Mouse (Mus musculus): ENCODE measurements at regions not wholly inside any gene's neighbourhood (a gene's known extent, or its start where the extent isn't known, plus 50 kb on each side); places are given as distances from the start of the nearest gene placed in this dataset.

GRCm38 (mm10) chr4:97283099-97283498, 100.1 kb upstream of the Gm10192 start:
- peak in 1 of 2 experiments; percentile 26 for DNase-seq (ENCODE audit: low spot score in 2 of 2)

GRCm38 (mm10) chr4:97282643-97283042, 99.7 kb upstream of the Gm10192 start:
- intact Hi-C loops (cut with DNase I), result no loop called here
- DNase-seq (ENCODE audit: low spot score in 2 of 2), result no peak

More at GRCm38 (mm10) chr4:97283099-97283498, 100.1 kb upstream of the Gm10192 start:
- intact Hi-C loops (cut with DNase I), result no loop called here

GRCm38 (mm10) chr4:97281126-97281779, 98.3 kb upstream of the Gm10192 start:
- no peak for DNase-seq (ENCODE audit: low spot score in 2 of 2)
- intact Hi-C loops (cut with DNase I), result no loop called here

- intact Hi-C loops (cut with DNase I), result no loop called here
- DNase-seq (ENCODE audit: low spot score in 2 of 2), result no peak
Measured at GRCm38 (mm10) chr4:97280712-97281111, 97.7 kb upstream of the Gm10192 start.

GRCm38 (mm10) chr4:97236945-97237344, 54.0 kb upstream of the Gm10192 start:
- intact Hi-C loops (cut with DNase I), result no loop called here
- no peak for DNase-seq (ENCODE audit: low spot score in 2 of 2)

- intact Hi-C loops (cut with DNase I), result no loop called here
- no peak for DNase-seq (ENCODE audit: low spot score in 2 of 2)
Measured at GRCm38 (mm10) chr4:97236384-97236783, 53.4 kb upstream of the Gm10192 start.

- DNase-seq (ENCODE audit: low spot score in 2 of 2), result no peak
- intact Hi-C loops (cut with DNase I), result no loop called here
Measured at GRCm38 (mm10) chr4:97235945-97236383, 53.0 kb upstream of the Gm10192 start.

Data from left cerebral cortex, postnatal 25 days (tissue).